Mouse (Mus musculus): ENCODE results near the gene Fbxw7. TPM values are rescaled to one million over a fixed set of nuclear protein-coding genes. Genes with fewer than 3 reads are reported as not detected.

Gene Fbxw7
- total and polyA plus RNA-seq, 3 experiments: 28.5 to 31.3 (median 29.8) TPM

DNA sequence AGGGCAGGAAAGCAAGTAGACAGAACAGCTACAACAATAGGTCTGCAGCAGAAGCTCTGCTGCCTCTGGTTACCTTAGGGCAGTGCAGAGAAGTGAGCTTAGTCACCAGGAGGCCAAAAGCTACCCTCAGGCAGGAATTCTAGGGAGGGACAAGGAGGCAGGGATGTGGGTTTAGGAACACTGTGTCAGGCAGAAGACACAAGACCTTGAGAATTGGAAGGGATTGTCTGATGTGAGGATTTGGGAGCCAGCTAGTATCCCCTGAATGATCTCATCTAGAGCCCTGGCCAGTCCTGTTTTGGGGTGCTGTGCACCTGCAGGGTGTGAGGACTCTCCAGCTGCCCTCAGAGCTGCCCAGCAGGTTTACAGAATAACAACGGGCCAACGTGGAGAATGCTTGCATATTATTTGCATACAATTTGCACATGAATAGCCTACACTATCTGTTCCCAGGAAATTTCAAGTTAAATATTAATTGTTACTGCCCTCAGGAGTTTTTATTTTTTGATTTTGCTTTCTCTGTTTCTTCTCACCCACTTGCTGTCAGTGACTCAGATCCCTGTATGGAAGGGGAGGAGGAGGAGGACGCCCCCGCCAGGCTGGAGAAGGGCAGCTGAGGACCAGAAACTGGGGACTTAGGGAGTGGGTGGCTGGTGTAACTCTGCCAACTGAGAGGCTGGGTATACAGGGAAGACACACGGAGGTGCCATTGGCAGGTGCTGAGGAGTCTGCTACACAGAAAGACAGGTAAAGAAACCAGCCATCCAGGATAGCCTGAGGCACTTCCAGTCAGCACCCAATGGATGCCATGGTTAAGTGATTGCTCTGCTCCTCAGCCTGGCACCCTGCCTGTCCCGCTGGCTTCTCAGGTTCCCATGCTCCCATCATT, 210.0 kb downstream of the Fbxw7 start:
- Histone ChIP-seq H3K4me2 (ENCODE audit: insufficient read depth, low read depth, poor library complexity, severe bottlenecking) (no peak overlapping the region), H3K36me3 (replicated peaks in 1 of 2; ENCODE audit: control insufficient read depth in 1 of 2, insufficient read depth in 1 of 2, low read length in 1 of 2) (no peaks in the 10 kb centered on the region), H3K79me2 (replicated peaks; ENCODE audit: control insufficient read depth, extremely low read depth, insufficient read depth, poor library complexity, severe bottlenecking) (no peaks in the 10 kb centered on the region), H3K9ac (ENCODE audit: insufficient read depth, low read depth) (no peak overlapping the region), H3K27ac (ENCODE audit: insufficient read depth, low read depth) (no peak overlapping the region), H3K4me1 (ENCODE audit: control insufficient read depth in 1 of 2, insufficient read depth in 2 of 2) (peaks cover 7 to 27% of the 10 kb centered on the region in 2 experiments), H3K9me3 (replicated peaks; ENCODE audit: low read length) (no peaks in the 10 kb centered on the region), H3K27me3 (replicated peaks) (no peaks in the 10 kb centered on the region), H3K4me3 (replicated peaks in 1 of 3; ENCODE audit: low read depth in 2 of 3, low read length in 2 of 3, poor library complexity in 1 of 3) (no peak overlapping the region)
- dilution Hi-C loops (cut with MboI; ENCODE audit: extremely low pct_ligation_motif_present, extremely low pct_unique_long_range_greater_than_20kb, low sequenced_read_pairs): no loop called here
- no peak for TF ChIP-seq MEF2A (IDR thresholded peaks at IDR 0.05; ENCODE audit: borderline replicate concordance, low read depth, low read length)
- no peak for TF ChIP-seq E2F4 (IDR thresholded peaks at IDR 0.05; ENCODE audit: insufficient replicate concordance, low read depth, low read length)
- no peak for TF ChIP-seq CHD2 (IDR thresholded peaks at IDR 0.05; ENCODE audit: low read length)
- TF ChIP-seq KAT2A (IDR thresholded peaks at IDR 0.05; ENCODE audit: insufficient replicate concordance, low read length): no peak
- TF ChIP-seq BHLHE40 (IDR thresholded peaks at IDR 0.05; ENCODE audit: low read depth, low read length): no peak
- no peak for TF ChIP-seq USF1 (IDR thresholded peaks at IDR 0.05; ENCODE audit: low read depth, low read length)
- TF ChIP-seq JUN (IDR thresholded peaks at IDR 0.05; ENCODE audit: insufficient read depth, low read depth, low read length): no peak
- in situ Hi-C loops (cut with MboI; ENCODE audit: low pct_ligation_motif_present, low pct_unique_long_range_greater_than_20kb, low sequenced_read_pairs): no loop called here
- DNase-seq (ENCODE audit: extremely low read depth): no peak

Other genes starting within 250 kb of the Fbxw7 start
- gene Arfip1, start 232.6 kb upstream of the Fbxw7 start, total RNA-seq (2012; rRNA removed): 29.6 and 36.2 TPM in 2 replicates
- gene Arfip1, start 232.6 kb upstream of the Fbxw7 start, total RNA-seq (2014; rRNA removed): 66.5 and 77.8 TPM in 2 replicates
- gene Arfip1, start 232.6 kb upstream of the Fbxw7 start, polyA plus RNA-seq (2012; ENCODE audit: insufficient read length, low read depth): 34.1 and 36.8 TPM in 2 replicates
- not detected in 2 replicates for gene Tigd4, start 221.7 kb upstream of the Fbxw7 start, total RNA-seq (2012; rRNA removed)
- not detected in 2 replicates for gene Tigd4, start 221.7 kb upstream of the Fbxw7 start, total RNA-seq (2014; rRNA removed)
- not detected in 2 replicates for gene Tigd4, start 221.7 kb upstream of the Fbxw7 start, polyA plus RNA-seq (2012; ENCODE audit: insufficient read length, low read depth)
- gene Tmem154, start 149.1 kb upstream of the Fbxw7 start, total RNA-seq (2012; rRNA removed): 38.6 and 42.8 TPM in 2 replicates
- 57.1 and 57.7 TPM in 2 replicates for gene Tmem154, start 149.1 kb upstream of the Fbxw7 start, total RNA-seq (2014; rRNA removed)
- gene Tmem154, start 149.1 kb upstream of the Fbxw7 start, polyA plus RNA-seq (2012; ENCODE audit: insufficient read length, low read depth): 81.6 and 91.5 TPM in 2 replicates

All from CH12.LX (cell line).